Mouse (Mus musculus) olfactory bulb, adult 2 months (tissue): ENCODE data around the gene Tbc1d10a.

Experiments used
- CTCF ChIP-seq: fragments of 200-500 bp; IDR thresholded peaks from 2 replicates; pipeline ENCODE4 v1.5.1; 2012; ENCODE audit warnings: low read depth, mild to moderate bottlenecking, low read length, moderate library complexity; ENCODE audit not compliant: insufficient read depth
- POLR2A ChIP-seq: fragments of 200-500 bp; IDR thresholded peaks from 2 replicates; pipeline ENCODE4 v1.6.1; 2012; ENCODE audit warnings: mild to moderate bottlenecking, low read depth, low read length, moderate library complexity; ENCODE audit not compliant: insufficient read depth

GRCm38 (mm10) chr11:4193420-4193819, 6.8 kb downstream of the Tbc1d10a start:
- no peak for TF ChIP-seq CTCF
- TF ChIP-seq POLR2A = no peak
